Mouse (Mus musculus) left cerebral cortex, postnatal 36 days (tissue): ENCODE data around the gene Arhgef39. TPM values are rescaled to one million over a fixed set of nuclear protein-coding genes. Genes with fewer than 3 reads are reported as not detected.

Experiments
- DNase-seq, 2 experiments: peaks; one replicate each; pipeline ENCODE4 v3.0.0; 2021 to 2022; ENCODE audit warnings: low spot score in 2 of 2, mixed read lengths in 1 of 2
- intact Hi-C: fragments of 180-260 bp; cut with DNase I; formaldehyde crosslinking; loops from one replicate; pipeline ENCODE4 v1.15.1; 2025
- total RNA-seq, 2 experiments: library from RNA; stranded (reverse); gene quantifications; 2 replicates each; pipeline ENCODE4 v1.2.3; 2021

Gene Arhgef39
- total RNA-seq, 2 experiments from 2014 or later, result 0.70 to 0.79 TPM

DNA sequence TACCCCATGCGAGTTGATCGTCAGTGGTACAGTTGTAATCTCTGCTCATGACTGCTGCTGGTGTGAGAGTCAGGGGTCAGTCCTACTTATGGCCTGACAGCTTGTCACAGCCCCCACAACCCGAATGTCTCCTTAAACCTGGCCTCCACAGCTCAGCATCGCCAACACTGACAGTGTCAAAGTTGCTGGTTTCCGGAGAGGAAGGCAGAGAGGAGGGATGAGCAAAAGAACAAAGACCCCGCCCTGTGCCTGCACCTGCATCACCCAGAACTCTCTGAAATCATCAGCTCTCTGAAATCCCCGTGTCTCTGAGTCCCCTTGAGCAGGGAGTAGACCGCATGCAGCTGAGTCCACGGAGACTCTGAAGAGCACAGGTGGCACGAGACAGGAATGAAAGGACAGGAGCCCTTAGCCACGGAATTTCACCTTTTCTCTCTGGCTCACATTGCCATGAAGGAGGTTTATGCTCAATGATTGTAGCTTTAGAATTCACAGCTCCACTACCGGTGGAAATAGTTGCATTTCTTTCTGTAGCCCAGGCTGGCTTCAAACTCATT, 15.9 kb downstream of the Arhgef39 start, which contains the start of gene Sit1:
TSS of gene Sit1 (minus strand) at position 200 of the 557 bp plus-strand sequence.
- intact Hi-C loops, result no loop called here
- no peak for DNase-seq

DNA sequence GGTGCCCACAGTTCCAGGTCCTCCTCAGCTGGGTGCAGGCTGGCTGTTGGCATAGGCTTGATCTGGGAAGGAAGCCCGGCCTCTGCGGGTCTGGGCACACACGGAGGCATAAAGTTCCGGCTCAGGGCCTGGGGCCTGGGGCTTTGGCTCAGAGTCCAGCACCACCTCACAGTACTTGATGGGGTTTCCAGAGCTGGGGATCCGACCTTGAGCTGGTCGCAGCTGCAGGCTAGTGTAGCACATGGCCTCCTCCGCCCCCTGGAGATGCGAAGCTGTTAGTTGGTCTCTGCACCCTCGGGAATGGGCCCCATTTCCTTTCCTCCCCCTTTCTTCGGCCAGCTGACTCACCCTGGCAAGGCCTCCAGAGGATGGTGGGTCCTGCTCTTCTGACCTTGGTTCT, 16.9 kb downstream of the Arhgef39 start:
- no peak for DNase-seq

DNA sequence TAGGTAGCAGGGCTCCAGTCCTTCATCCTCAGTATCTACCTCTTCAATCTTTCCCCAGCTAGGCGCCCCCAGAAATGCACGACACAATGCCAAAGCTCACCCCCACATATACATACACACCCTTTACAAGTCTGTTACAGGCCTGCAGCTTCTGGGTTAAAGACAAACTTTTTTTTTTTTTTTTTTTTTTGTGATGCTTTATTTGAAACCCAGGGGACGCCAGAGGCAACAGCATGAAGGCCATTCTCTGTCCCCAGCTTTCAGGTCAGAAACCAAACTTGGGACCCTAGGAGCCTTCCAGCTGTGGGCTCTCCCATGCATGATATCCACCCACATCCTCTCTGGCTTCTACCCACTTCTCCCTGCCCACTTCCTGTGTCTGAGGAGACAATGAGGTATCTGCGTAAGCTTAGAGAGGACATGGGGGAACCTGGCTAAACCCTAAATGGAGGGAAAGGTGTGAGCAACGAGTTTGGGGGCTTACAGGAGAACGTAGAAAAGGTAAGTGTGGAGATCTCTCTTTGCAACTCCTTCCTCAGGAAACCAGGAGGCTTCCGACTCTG, 17.5 kb downstream of the Arhgef39 start:
- intact Hi-C loops, result no loop called here
- no peak for DNase-seq

More for the DNA sequence above, 16.9 kb downstream of the Arhgef39 start:
- intact Hi-C loops, result no loop called here

DNA sequence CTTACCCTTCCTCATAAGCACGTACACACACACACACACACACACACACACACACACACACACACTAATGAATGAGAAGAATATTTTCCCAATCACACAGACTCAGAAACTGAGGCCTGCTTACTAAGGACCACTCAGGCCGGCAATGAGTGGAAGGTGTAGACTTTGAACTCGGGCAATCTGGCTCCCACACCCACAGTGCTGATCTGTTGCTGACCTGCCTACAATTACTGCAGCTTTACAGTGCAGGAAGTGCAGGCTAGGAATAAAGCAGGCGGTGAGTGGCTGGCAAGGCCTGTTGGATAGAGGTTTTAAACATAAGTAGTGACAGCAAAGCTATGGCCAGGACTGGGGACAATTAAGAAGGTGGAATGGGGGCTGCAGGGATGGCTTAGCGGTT, 18.5 kb downstream of the Arhgef39 start:
- DNase-seq, result no peak
- intact Hi-C loops, result no loop called here

- intact Hi-C loops, result loop anchor here (1.0 kb wide), 1 partner anchor 37 kb away; no protein-coding TSS in a partner anchor
- DNase-seq, result no peak
Observed at GRCm38 (mm10) chr4:43478906-43479832, 20.3 kb downstream of the Arhgef39 start.

DNA sequence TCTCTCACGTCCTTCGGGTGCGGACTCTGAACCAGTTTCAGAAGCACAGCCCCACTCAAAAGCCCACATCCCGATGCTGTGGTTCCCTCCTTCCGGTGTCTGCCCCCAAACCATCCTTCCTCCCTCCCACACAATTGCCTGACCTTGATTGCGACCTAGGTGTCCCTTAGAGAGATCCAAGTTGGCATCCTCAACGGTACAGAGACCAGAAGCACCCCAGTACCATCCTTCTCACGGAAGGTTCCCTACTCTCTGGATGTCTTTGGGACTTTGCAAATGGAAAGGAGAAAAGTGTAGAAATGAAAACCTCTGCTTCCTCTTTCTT, 21.0 kb downstream of the Arhgef39 start:
- DNase-seq, result no peak
- intact Hi-C loops, result loop anchor here (1.0 kb wide), 1 partner anchor 36 kb away; no protein-coding TSS in a partner anchor

DNA sequence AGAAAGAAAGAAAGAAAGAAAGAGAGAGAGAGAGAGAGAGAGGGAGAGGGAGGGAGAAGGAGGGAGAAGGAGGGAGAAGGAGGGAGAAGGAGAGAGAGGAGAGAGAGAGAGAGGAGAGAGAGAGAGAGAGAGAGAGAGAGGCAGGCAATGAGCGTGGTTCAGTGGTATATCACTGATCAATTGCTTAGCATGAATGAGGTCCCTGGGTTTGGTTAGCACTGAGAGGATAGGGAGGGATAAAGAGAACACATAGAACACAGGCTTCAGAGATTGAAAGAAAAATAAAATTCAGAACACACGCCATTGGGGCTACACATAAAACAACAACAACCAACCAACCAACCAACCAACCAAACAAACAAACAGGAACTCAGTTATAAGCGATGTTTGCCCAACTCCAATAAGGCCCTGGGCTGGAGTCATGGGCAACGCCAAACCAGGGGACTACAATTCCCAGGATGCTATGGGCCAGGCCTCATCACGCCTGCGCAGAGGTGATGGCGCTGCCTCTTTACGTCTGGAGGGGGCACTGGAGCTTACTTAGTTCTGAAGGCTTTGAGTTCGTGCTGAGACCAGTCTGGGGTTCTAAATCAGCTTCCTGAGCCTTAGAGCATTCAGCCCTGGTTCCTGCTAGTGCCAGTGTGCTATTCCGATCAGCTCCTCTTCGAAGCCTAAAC, 21.5 kb downstream of the Arhgef39 start:
- peak; percentile 79 to 81 for DNase-seq
- intact Hi-C loops, result loop anchor here (1.0 kb wide), 1 partner anchor 36 kb away; no protein-coding TSS in a partner anchor

GRCm38 (mm10) chr4:43476604-43477003, 22.9 kb downstream of the Arhgef39 start:
- intact Hi-C loops, result no loop called here
- no peak for DNase-seq

DNA sequence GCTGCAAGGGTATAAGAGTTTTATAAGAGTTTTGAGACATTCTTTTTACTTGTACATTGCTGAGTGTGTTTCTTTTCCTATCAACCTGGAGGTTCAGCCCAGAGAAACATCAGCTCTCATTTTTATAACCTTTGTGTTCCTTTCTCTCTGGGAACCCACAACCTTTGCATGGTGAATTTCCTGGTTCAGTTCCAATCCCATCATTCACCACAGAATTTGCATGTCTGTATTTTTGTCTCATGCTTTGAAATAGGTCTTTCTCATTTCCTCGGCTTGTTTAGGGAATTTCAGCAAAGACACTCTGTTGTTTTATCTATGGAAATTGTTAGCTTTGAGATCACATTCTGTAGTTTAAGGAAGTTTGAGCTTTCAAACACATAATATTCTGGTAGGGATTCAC, 25.9 kb downstream of the Arhgef39 start:
- intact Hi-C loops, result no loop called here

DNA sequence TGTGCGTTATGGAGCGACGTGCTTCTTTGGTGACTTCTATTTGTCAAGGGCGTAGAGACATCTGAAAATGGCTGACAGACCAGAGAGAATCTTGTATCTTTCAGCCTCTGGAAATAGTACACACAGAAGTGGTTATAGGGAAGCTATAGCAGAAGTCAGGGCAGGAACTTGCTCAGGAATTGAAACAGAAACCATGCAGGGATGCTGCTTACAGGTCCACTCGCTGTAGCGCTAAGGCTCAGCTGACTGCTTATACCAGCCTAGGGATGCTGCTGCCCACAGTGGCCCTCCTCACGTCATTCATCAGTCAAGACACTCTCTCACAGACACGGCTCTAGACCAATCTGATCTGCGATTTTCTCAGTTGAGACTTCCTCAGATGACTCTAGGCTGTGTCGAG, 29.2 kb downstream of the Arhgef39 start:
- no peak for DNase-seq
- intact Hi-C loops, result no loop called here

More for the DNA sequence above, 25.9 kb downstream of the Arhgef39 start:
- DNase-seq, result no peak

GRCm38 (mm10) chr4:43466872-43467271, 32.6 kb downstream of the Arhgef39 start:
- DNase-seq, result no peak
- intact Hi-C loops, result no loop called here

- intact Hi-C loops, result no loop called here
- no peak for DNase-seq
Observed at GRCm38 (mm10) chr4:43465935-43466334, 33.6 kb downstream of the Arhgef39 start.

DNA sequence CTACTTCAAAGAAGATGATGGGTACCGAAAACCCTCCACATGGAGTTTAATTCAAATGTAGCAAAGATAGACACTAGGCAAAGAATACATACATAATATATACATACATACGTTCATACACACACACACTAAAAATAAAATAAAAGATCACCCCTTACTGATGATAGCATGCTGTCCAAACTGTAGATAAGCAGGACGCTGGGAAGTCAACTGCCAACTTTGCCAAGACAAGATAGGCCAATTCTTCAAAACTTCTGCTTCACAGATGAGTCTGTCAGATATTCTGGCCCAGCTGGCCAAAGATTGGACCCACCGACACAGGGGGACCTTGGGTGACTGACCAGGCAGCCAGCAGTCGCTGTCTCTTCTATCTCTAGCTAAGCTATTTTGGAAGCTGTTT, 36.4 kb downstream of the Arhgef39 start:
- intact Hi-C loops, result no loop called here

DNA sequence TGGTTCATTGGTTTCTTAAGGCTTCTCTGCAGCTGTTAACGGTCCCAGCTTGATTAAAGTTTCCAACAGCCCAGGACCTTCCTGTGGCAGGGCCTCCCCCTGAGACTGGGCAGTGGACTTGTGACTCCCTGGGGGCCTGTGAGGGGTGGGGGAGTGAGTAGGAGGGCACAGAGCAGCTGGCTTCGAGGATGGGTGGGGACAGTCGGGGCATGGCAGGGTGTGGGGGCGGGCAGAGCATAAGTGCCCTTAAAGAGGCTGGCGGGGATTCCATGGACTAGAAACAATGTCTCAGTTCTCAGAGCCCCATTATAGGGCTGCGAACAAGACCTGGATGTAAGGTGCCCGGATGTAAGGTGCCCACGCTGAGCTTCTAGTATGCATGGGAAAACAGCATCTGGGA, 42.4 kb downstream of the Arhgef39 start:
- DNase-seq, result no peak
- intact Hi-C loops, result no loop called here

More for the DNA sequence above, 36.4 kb downstream of the Arhgef39 start:
- no peak for DNase-seq

- intact Hi-C loops, result no loop called here
- DNase-seq, result no peak
Observed at GRCm38 (mm10) chr4:43456470-43456869, 43.0 kb downstream of the Arhgef39 start.

GRCm38 (mm10) chr4:43454041-43454836, 45.3 kb downstream of the Arhgef39 start, which contains the start of gene Cd72:
TSS of gene Cd72 (minus strand) at chr4:43454628.
- intact Hi-C loops, result no loop called here
- DNase-seq, result no peak

DNA sequence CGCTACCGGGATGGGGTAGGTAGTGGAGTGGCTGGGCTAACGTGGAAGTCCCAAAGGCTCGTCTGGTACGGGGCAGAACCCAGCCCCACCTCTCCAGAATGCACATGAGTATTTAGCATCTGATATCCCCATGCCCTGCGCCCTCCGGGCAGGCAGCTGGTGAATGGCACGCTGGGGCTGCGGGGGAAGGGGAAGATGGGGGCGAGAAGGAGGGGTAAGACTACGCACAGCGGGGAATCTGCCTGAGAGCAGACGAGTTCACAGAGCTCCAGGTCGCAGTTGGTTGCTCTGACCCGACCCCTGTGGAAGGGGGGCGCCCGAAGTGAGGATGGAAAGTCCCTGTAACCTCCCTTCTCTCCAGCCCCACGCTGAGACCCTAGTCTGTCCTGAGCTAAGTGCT, 46.1 kb downstream of the Arhgef39 start:
- DNase-seq, result no peak
- intact Hi-C loops, result no loop called here

- intact Hi-C loops, result no loop called here
- no peak for DNase-seq
Observed at GRCm38 (mm10) chr4:43452315-43452714, 47.2 kb downstream of the Arhgef39 start.

- intact Hi-C loops, result no loop called here
- DNase-seq, result no peak
Observed at GRCm38 (mm10) chr4:43448554-43448953, 50.9 kb downstream of the Arhgef39 start.
